27 mouse cellular contexts compared by ENCODE assay signal in the genomic region with DNA sequence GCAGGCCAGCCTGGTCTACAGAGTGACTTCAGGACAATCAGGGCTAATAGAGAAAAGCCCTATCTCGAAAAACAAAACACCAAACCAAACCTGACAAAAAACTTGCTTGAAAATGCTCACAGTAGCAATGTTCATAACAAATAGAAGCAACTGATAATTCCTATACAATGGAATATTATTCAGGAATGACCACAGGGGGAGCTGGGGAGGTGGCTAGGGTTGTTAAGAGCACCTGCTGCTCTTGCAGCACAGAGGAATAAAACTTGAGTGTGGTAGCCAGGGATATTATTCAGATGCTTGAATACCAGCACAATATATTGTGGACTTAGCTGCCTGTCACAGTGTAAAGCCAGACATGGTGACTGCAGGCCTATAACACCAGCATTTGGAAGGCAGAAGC.
DNase-seq lines count a peak whose midpoint lies in the region; ATAC-seq and TF ChIP-seq lines count a peak whose summit lies in the region.
"Had no signal": no experiment of that assay in that cellular context is flagged by ENCODE, and none has a peak within 500 bp of the region (broad histone marks: within the 10 kb centered on the region; RNA-seq: fewer than 3 reads in every experiment).

No protein-coding gene starts in this region.

- POLR2A ChIA-PET in Patski (lab: Charles Lee) = interaction anchor here (0.6 kb wide), 1 partner anchor 268 kb away, joined by 3 read pairs; no protein-coding TSS in a partner anchor

- DNase-seq in lung, postnatal 0 days (ENCODE audit: low spot score) = peak; percentile 44
- no peak for DNase-seq in lung, postnatal 14 days
- peak; percentile 17 for DNase-seq in 3T3-L1 (ENCODE audit: low read depth, low spot score)
- no peak for DNase-seq in Patski (ENCODE audit: low read depth, low spot score)
- no peak for DNase-seq in cerebellum, postnatal 14 days
- DNase-seq: adrenal gland, postnatal 10 days; cerebellum, adult 8-10 months; gastrocnemius, postnatal 14 days; heart, postnatal 4 days; kidney, postnatal 4 days; liver; right cerebral cortex, postnatal 4 days; thymus, adult 18-20 months; thymus, postnatal 36 days had no signal

- H3K27ac ChIP-seq in intestine, postnatal 0 days (ENCODE audit: low read depth, low read length) = no peak overlapping the region
- no peak overlapping the region for H3K27ac ChIP-seq in intestine, embryonic 16.5 days (ENCODE audit: low read length)
- no peak overlapping the region for H3K27ac ChIP-seq in lung, postnatal 0 days (ENCODE audit: low read length)
- H3K27ac ChIP-seq: embryonic facial prominence, embryonic 15.5 days; heart, embryonic 15.5 days; hindbrain, embryonic 15.5 days; intestine, embryonic 15.5 days; kidney, embryonic 15.5 days; limb, embryonic 10.5 days; liver, embryonic 15.5 days; macrophage; neural tube, embryonic 12.5 days; stomach, embryonic 15.5 days had no signal

- no peak overlapping the region for H3K9ac ChIP-seq in intestine, postnatal 0 days (ENCODE audit: low read depth, low read length)
- no peak overlapping the region for H3K9ac ChIP-seq in intestine, embryonic 16.5 days (ENCODE audit: low read depth, low read length)
- no peak overlapping the region for H3K9ac ChIP-seq in lung, postnatal 0 days (replicated peaks; ENCODE audit: low read depth)
- H3K9ac ChIP-seq: embryonic facial prominence, embryonic 15.5 days; heart, embryonic 15.5 days; hindbrain, embryonic 15.5 days; intestine, embryonic 15.5 days; kidney, embryonic 15.5 days; liver, embryonic 15.5 days; neural tube, embryonic 12.5 days; stomach, embryonic 15.5 days had no signal

- H3K36me3 ChIP-seq in intestine, postnatal 0 days (ENCODE audit: control insufficient read depth, insufficient read depth) = no peaks in the 10 kb centered on the region
- H3K36me3 ChIP-seq in intestine, embryonic 16.5 days (ENCODE audit: control insufficient read depth, insufficient read depth, low read length) = no peaks in the 10 kb centered on the region
- H3K36me3 ChIP-seq in lung, postnatal 0 days (ENCODE audit: insufficient read depth, low read length) = no peaks in the 10 kb centered on the region
- H3K36me3 ChIP-seq: embryonic facial prominence, embryonic 15.5 days; heart, embryonic 15.5 days; hindbrain, embryonic 15.5 days; intestine, embryonic 15.5 days; kidney, embryonic 15.5 days; limb, embryonic 10.5 days; liver, embryonic 15.5 days; neural tube, embryonic 12.5 days; stomach, embryonic 15.5 days had no signal

- 89% methylated on average over 1 of the region's 1 CpGs for WGBS in intestine, postnatal 0 days
- WGBS in intestine, embryonic 16.5 days = 79% methylated on average over 1 of the region's 1 CpGs
- 90% methylated on average over 1 of the region's 1 CpGs for WGBS in lung, postnatal 0 days

- H3K4me2 ChIP-seq in intestine, postnatal 0 days (replicated peaks; ENCODE audit: low read depth) = no peak overlapping the region
- H3K4me2 ChIP-seq in intestine, embryonic 16.5 days (ENCODE audit: low read depth, low read length) = no peak overlapping the region
- no peak overlapping the region for H3K4me2 ChIP-seq in lung, postnatal 0 days (replicated peaks; ENCODE audit: low read depth, low read length)
- H3K4me2 ChIP-seq: embryonic facial prominence, embryonic 15.5 days; heart, embryonic 15.5 days; hindbrain, embryonic 15.5 days; intestine, embryonic 15.5 days; kidney, embryonic 15.5 days; liver, embryonic 15.5 days; neural tube, embryonic 12.5 days; stomach, embryonic 15.5 days had no signal

- H3K9me3 ChIP-seq in intestine, postnatal 0 days (ENCODE audit: control insufficient read depth) = no peaks in the 10 kb centered on the region
- H3K9me3 ChIP-seq in intestine, embryonic 16.5 days (ENCODE audit: control insufficient read depth, low read length) = no peaks in the 10 kb centered on the region
- H3K9me3 ChIP-seq in lung, postnatal 0 days (ENCODE audit: low read length) = no peaks in the 10 kb centered on the region
- H3K9me3 ChIP-seq: embryonic facial prominence, embryonic 15.5 days; heart, embryonic 15.5 days; hindbrain, embryonic 15.5 days; intestine, embryonic 15.5 days; kidney, embryonic 15.5 days; limb, embryonic 10.5 days; liver, embryonic 15.5 days; neural tube, embryonic 12.5 days; stomach, embryonic 15.5 days had no signal

- CTCF ChIA-PET in Patski (lab: Charles Lee) = interaction anchor here (1.4 kb wide), 1 partner anchor 17 kb away, joined by 3 read pairs; no protein-coding TSS in a partner anchor

- ATAC-seq in intestine, postnatal 0 days = no peak
- no peak for ATAC-seq in intestine, embryonic 16.5 days
- ATAC-seq in lung, postnatal 0 days = peak; percentile 33
- ATAC-seq in Patski = no peak
- ATAC-seq: forebrain, embryonic 16.5 days; intestine, embryonic 15.5 days had no signal

- no peaks in the 10 kb centered on the region for H3K4me1 ChIP-seq in intestine, postnatal 0 days (replicated peaks; ENCODE audit: control insufficient read depth, insufficient read depth, low read length)
- H3K4me1 ChIP-seq in intestine, embryonic 16.5 days (ENCODE audit: control insufficient read depth, insufficient read depth, low read length) = 0 out of 2 replicates have a peak, but pooled peaks cover 5% of the 10 kb centered on the region
- H3K4me1 ChIP-seq in lung, postnatal 0 days (ENCODE audit: insufficient read depth, low read depth, low read length) = no peaks in the 10 kb centered on the region
- H3K4me1 ChIP-seq: liver, embryonic 15.5 days had no signal

- H3K27me3 ChIP-seq in intestine, postnatal 0 days (replicated peaks; ENCODE audit: control insufficient read depth, insufficient read depth, low read length) = no peaks in the 10 kb centered on the region
- no peaks in the 10 kb centered on the region for H3K27me3 ChIP-seq in intestine, embryonic 16.5 days (replicated peaks; ENCODE audit: control insufficient read depth, insufficient read depth, low read length)
- H3K27me3 ChIP-seq in lung, postnatal 0 days (replicated peaks; ENCODE audit: insufficient read depth, low read length) = no peaks in the 10 kb centered on the region
- no peaks in the 10 kb centered on the region for H3K27me3 ChIP-seq in Patski
- H3K27me3 ChIP-seq: embryonic facial prominence, embryonic 15.5 days; heart, embryonic 15.5 days; hindbrain, embryonic 15.5 days; intestine, embryonic 15.5 days; kidney, embryonic 15.5 days; liver, embryonic 15.5 days; neural tube, embryonic 12.5 days; stomach, embryonic 15.5 days had no signal

- TF ChIP-seq EP300 in lung, postnatal 0 days (IDR thresholded peaks at IDR 0.05) = no peak

- H3K4me3 ChIP-seq in intestine, postnatal 0 days (ENCODE audit: low read depth, low read length) = no peak overlapping the region
- H3K4me3 ChIP-seq in intestine, embryonic 16.5 days (ENCODE audit: low read length) = no peak overlapping the region
- no peak overlapping the region for H3K4me3 ChIP-seq in lung, postnatal 0 days (ENCODE audit: low read depth, low read length)
- H3K4me3 ChIP-seq: embryonic facial prominence, embryonic 15.5 days; heart, embryonic 15.5 days; hindbrain, embryonic 15.5 days; intestine, embryonic 15.5 days; kidney, embryonic 15.5 days; limb, embryonic 10.5 days; liver, embryonic 15.5 days; neural tube, embryonic 12.5 days; stomach, embryonic 15.5 days had no signal

- in situ Hi-C loops in Patski (cut with MboI; ENCODE audit: low pct_unique_long_range_greater_than_20kb) = no loop called here

- TF ChIP-seq CTCF in intestine, postnatal 0 days (IDR thresholded peaks at IDR 0.05; ENCODE audit: low read depth) = peak; percentile 62
- peak; percentile 55 for TF ChIP-seq CTCF in lung, postnatal 0 days (IDR thresholded peaks at IDR 0.05)
- peak; percentile 32 for TF ChIP-seq CTCF in Patski (IDR thresholded peaks at IDR 0.05)

Comparison
In these comparisons a context has a peak if more than half of its experiments do, and no peak if none do; other contexts are left out.
1. DNase-seq: peak in lung, postnatal 0 days (single experiment) and 3T3-L1 (single experiment); none in lung, postnatal 14 days (single experiment), Patski (single experiment) and cerebellum, postnatal 14 days (0 of 2).
2. Peak in every context shown above with its lines, with median percentiles within 50 percentile points of each other: CTCF ChIP-seq.